Mouse (Mus musculus): ENCODE measurements around the gene Kcnh8.

DNA sequence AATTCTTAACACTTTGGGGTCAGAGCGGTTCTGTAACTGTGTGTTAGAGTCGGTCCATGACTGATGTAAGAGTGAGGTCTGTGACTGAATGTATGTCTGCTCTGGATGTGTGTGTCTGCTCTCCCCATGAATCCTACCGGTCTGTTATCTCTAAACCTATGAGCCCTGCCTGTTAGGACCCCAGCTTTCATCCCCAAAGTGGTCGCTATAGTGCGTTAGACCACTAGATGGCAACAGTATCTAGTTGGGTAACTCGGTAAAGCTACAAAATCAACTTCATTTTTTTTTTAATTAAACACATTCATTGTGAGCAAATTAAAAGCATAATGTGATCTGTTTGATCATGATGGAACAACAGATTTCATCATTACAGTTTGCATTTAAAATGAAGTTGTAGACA lies 202.0 kb downstream of the Kcnh8 start:
- TF ChIP-seq CTCF (conservative IDR thresholded peaks at IDR 0.05; ENCODE audit: insufficient read depth, insufficient read length, low read depth, low read length): no peak
- TF ChIP-seq POLR2A (IDR thresholded peaks at IDR 0.05; ENCODE audit: low read depth, low read length): no peak
